Mouse (Mus musculus) fat pad, adult 2 months (tissue): ENCODE measurements at regions not wholly inside any gene's neighbourhood (a gene's known extent, or its start where the extent isn't known, plus 50 kb on each side); places are given as distances from the start of the nearest gene placed in this dataset.

ENCODE experiments used
- DNase-seq: peaks from one replicate; pipeline ENCODE4 v3.0.0-alpha.2; 2011; ENCODE audit warnings: low read depth, low spot score; ENCODE audit errors: extremely low read depth

GRCm38 (mm10) chr8:42156588-42156987 lies 739.7 kb upstream of the Frg1 start:
- no peak for DNase-seq

- no peak for DNase-seq
Measured at GRCm38 (mm10) chr8:42144685-42145084, 727.8 kb upstream of the Frg1 start.

GRCm38 (mm10) chr8:42144220-42144619 lies 727.3 kb upstream of the Frg1 start:
- DNase-seq = no peak

- no peak for DNase-seq
Measured at GRCm38 (mm10) chr8:42107582-42107981, 690.7 kb upstream of the Frg1 start.

GRCm38 (mm10) chr8:42069314-42069713 lies 652.4 kb upstream of the Frg1 start:
- no peak for DNase-seq

GRCm38 (mm10) chr8:42043526-42043925 lies 626.7 kb upstream of the Frg1 start:
- DNase-seq = no peak

GRCm38 (mm10) chr8:42039245-42039644 lies 622.4 kb upstream of the Frg1 start:
- no peak for DNase-seq

- no peak for DNase-seq
Measured at GRCm38 (mm10) chr8:42026934-42027333, 610.1 kb upstream of the Frg1 start.

GRCm38 (mm10) chr8:42017786-42018185 lies 600.9 kb upstream of the Frg1 start:
- no peak for DNase-seq

GRCm38 (mm10) chr8:42003170-42003569 lies 586.3 kb upstream of the Frg1 start:
- DNase-seq = no peak

- no peak for DNase-seq
Measured at GRCm38 (mm10) chr8:41989040-41989501, 572.2 kb upstream of the Frg1 start.

- DNase-seq = no peak
Measured at GRCm38 (mm10) chr8:41988216-41988615, 571.3 kb upstream of the Frg1 start.

- DNase-seq = no peak
Measured at GRCm38 (mm10) chr8:41987417-41987816, 570.5 kb upstream of the Frg1 start.

- no peak for DNase-seq
Measured at GRCm38 (mm10) chr8:41972416-41972815, 555.5 kb upstream of the Frg1 start.

GRCm38 (mm10) chr8:41970536-41970935 lies 553.7 kb upstream of the Frg1 start:
- no peak for DNase-seq

- DNase-seq = no peak
Measured at GRCm38 (mm10) chr8:41969408-41969807, 552.5 kb upstream of the Frg1 start.

- no peak for DNase-seq
Measured at GRCm38 (mm10) chr8:41964088-41964487, 547.2 kb upstream of the Frg1 start.

- DNase-seq = no peak
Measured at GRCm38 (mm10) chr8:41956878-41957277, 540.0 kb upstream of the Frg1 start.

GRCm38 (mm10) chr8:41950736-41951135 lies 533.9 kb upstream of the Frg1 start:
- no peak for DNase-seq

- no peak for DNase-seq
Measured at GRCm38 (mm10) chr8:41939298-41939697, 522.4 kb upstream of the Frg1 start.

- DNase-seq = no peak
Measured at GRCm38 (mm10) chr8:41921106-41921505, 504.2 kb upstream of the Frg1 start.

GRCm38 (mm10) chr8:41920536-41920935 lies 503.7 kb upstream of the Frg1 start:
- DNase-seq = no peak

GRCm38 (mm10) chr8:41878029-41878748 lies 461.3 kb upstream of the Frg1 start:
- DNase-seq = no peak
